Mouse (Mus musculus): ENCODE data around the gene Mad2l1.

Mad2l1 gene

DNA sequence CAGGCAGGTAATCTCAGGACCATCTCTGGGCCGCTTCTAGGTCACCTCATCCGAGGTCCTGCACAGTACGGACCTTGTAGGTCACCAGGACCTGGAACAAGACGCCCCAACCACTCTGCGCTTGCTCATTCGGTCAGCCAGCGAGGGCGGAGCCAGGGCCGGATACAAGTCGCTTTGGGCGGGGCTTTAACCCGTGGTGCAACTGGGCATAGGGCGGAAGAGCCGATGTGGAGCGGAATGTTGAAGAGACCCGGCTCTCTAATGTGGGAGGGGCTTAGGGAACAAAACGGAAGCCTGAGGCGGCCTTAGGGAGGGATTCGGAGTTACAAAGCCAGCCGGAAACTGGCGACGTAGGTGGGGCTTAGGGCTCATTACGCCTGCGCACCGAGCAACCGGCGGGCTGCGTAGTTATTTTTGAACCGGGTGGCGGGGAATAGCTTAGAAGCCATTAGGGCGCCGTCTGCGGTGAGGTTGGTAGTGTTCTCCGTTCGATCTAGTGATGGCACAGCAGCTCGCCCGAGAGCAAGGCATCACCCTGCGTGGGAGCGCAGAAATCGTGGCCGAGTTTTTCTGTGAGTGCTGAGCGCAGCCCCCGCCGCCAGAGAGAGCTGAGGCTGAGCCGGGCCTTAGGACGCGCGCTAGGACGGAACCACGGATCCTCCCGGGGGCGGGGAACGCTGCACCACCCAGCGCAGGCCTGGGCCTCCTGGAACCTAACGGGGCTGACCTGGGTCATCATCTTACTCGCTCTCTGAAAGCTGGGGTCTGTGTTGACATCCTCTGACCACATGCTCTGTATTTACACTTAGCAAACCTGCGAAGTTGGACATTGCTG is at the start of gene Mad2l1:
Mad2l1 (plus strand) TSS at position 363 of the 835 bp plus-strand sequence.
- DNase-seq (ENCODE audit: low read depth, low spot score), result peak; percentile 97

DNA sequence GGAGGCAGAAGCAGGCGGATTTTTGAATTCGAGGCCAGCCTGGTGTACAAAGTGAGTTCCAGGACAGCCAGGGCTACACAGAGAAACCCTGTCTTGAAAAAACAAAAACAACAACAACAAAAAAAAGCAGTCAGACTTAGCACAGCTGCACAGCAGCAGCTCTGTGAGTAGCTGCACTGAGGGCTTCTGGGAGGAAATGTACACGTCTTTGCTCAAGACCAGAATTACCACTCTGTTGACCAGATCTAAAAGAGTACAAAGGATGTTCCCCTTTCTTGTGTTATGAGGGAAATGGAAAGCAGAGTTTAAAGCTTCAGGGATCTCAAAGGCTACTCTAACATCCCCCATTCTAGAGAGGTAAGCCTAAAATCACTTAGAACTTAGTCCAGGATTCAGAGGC is 41.5 kb upstream of the Mad2l1 start:
- no peak for DNase-seq (ENCODE audit: low read depth, low spot score)

DNA sequence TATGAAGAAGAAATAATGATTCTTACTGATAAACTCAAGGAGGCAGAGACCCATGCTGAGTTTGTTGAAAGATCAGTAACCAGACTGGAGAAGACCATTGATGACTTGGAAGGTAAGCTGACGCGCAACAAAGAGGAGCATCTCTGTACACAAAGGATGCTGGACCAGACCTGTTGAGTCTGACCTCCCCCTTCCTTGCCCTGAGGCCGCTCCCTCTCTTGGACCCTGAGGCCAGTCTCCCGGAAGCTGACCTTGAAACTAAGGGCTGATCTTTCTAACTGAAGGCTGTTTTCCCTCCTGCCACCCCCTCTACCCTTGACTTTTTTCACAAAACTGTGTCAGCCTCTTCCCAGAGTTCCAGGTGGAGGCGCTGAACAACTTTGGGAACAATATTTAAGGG is 18.8 kb upstream of the Mad2l1 start:
- DNase-seq (ENCODE audit: low read depth, low spot score), result no peak

DNA sequence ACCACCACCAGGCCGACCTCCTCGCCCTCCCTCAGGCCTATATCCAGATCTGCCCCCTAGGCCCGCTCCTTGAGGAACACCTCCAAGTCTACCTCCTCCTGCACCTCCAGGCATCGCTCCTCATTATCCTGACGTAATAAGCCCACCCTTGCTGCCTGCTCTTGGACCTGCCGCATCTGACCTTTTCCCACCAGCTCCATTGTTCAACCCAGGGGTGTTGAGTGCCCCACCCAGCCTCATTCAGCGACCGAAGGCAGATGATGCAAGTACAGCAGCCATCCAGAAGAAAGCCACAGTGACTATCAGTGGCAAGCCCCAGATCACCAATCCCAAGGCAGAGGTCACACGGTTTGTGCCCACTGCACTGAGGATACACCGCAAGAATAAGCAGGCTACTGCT is 6.8 kb upstream of the Mad2l1 start:
- no peak for DNase-seq (ENCODE audit: low read depth, low spot score)

DNA sequence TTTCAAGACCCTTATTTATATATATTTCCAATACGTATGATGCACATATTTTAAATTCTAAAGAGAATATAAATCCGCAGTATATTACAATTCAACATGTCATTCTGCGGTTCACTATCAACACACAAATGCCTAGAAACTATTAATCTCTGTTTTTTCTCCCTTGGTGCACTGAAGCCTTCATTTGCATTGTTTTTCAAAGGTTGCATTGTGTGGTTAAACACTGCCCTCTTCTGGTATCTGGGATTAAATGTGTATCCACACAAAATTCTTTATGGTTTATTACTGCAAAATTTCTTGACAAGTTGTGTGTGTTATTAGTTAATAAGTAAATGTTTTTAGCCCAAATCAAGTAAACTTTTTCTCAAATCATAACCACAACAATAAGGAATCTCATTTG is 1.9 kb upstream of the Mad2l1 start:
- peak; percentile 23 for DNase-seq (ENCODE audit: low read depth, low spot score)

DNA sequence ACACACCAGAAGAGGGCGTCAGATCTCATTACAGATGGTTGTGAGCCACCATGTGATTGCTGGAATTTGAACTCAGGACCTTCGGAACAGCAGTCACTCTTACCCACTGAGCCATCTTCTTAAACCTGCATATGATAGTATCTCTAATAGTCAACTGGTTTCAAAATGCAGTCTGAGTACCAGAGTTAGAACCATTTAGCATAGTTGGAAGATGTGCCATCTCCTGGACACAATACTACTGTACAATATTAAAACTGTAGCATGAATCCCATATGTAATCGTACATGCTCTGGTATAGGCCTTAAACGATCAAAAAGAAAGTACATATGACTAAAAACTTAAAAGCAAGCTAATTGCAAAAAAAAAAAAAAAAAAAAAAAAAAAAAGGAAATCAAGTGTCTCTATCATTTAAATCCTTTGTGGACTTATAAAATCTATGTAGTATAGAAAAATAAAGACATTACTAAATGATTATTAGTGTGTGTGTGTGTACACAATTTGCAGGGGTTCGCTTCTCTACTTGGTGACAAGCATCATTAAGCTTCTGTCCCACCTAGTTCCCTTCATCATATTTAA is 736 bp upstream of the Mad2l1 start:
- DNase-seq (ENCODE audit: low read depth, low spot score), result no peak

DNA sequence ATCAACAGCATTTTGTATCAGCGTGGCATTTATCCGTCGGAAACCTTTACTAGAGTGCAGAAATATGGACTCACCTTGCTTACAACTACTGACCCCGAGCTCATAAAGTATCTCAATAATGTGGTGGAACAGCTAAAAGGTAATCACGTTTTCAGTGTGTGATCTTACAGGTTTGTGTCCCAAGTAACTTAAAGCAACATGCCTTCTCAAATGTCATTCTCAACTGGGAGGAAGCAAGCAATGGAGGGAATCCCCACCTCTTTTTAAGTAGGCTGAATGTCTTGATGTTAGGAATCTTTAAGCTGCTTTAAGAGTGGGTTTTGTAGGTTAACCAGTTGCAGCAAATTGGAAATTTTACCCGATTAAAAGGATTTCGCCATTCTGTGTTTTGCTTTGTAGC is 776 bp downstream of the Mad2l1 start:
- DNase-seq (ENCODE audit: low read depth, low spot score), result no peak

DNA sequence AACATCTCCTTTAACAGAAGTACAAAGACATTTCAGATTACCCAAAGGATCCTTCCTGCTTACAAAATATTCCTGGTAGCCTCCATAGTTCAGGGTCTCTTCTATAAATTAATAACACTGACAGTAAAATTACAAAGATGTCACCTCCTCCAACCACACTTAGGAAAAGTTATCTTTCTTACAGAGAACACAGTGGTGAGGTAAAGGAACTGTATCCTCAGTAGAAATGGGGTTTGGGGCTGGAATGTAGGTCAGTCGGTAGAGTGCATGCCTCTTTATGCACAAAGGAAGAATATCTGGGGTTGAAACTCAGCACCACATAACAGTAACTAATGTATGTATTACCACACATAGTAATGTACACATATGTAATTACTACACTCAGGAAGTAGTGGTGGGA is 24.8 kb downstream of the Mad2l1 start, which contains the start of gene Vmn1r32:
Vmn1r32 (minus strand) TSS at position 101 of the 400 bp plus-strand sequence.
- no peak for DNase-seq (ENCODE audit: low read depth, low spot score)

DNA sequence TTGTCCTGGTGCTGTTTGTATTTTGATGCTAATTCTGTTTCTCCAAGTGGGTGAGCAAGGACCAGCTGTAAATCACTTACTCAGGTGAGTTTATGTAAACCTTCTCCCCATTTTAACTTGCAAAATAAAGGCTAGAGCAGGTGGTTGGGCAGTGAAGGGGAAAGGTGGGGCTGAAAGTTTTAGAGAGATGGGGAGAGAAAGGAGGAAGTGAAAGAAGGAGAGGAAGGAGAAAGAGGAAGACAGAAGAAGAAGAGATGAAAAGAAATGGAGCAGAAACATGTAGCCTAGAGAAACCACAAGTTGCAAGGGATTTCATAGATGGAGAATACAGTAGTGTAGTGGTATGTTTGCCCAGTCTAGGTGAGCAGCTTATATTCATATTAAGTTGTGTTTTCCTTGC is 60.6 kb downstream of the Mad2l1 start:
- DNase-seq (ENCODE audit: low read depth, low spot score), result no peak
